Mouse (Mus musculus) monocyte, adult 5-6 weeks (primary cell): ENCODE measurements at regions not wholly inside any gene's neighbourhood (a gene's known extent, or its start where the extent isn't known, plus 50 kb on each side); places are given as distances from the start of the nearest gene placed in this dataset.

ENCODE experiments used
- ATAC-seq: fragments of 153-309, 156-312 bp; replicated peaks from 2 replicates; pipeline ENCODE4 v1.8.0; 2017; ENCODE audit warnings: mild to moderate bottlenecking; ENCODE audit not compliant: low TSS enrichment, insufficient number of reproducible peaks, severe bottlenecking, poor library complexity, low FRiP score

- ATAC-seq, result no peak
Measured at GRCm38 (mm10) chr12:117465206-117465605, 51.1 kb upstream of the Rapgef5 start.

DNA sequence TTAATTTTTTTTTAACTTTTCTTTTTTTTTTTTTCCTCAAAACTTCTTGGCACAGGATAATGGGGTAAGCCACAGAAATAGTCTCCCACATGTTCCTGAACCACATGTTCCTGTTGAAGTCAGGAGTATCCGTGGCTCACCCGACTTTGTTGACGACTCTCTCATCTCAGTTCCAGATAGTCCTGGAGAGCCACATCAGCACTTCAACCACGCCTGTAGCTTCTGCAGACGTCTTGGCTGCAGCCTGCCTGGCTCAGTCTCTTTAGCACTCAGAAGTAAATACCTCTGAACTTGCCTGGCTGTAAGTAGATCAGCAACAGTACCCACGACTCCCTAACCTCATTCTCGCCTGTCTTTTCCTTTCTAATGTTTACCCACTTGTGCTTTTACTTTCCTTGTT lies 50.3 kb upstream of the Rapgef5 start:
- ATAC-seq, result no peak
